Comparison of ENCODE assay signal across 37 mouse cellular contexts in the genomic region with DNA sequence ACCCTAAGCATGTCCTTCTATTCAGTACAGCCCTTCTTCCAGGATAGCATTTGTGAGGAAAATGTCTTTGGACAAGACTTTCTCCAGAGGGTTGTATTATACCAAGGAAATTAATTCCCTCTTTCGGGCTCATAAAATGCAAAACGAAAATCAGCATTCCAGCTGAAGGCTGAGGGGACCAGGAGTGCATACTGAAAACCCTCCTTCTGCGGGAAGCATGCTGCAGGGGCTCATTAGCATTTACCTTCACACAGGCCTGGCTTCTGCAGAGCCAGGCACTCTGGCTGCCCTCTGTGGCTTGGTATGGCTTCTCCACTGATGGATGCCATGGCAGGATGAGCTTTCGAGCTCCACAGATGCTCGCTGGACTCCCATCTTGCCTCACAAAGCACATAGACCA. TPM values are rescaled to one million over a fixed set of nuclear protein-coding genes. Genes with fewer than 3 reads are reported as not detected.
A peak's percentile ranks its signal among the peaks of the same experiment; 100 is the strongest.
DNase-seq lines count a peak whose midpoint lies in the region; ATAC-seq and TF ChIP-seq lines count a peak whose summit lies in the region.
"Had no signal": no experiment of that assay in that cellular context is flagged by ENCODE, and none has a peak within 500 bp of the region (broad histone marks: within the 10 kb centered on the region; RNA-seq: fewer than 3 reads in every experiment).

No protein-coding gene starts in this region.

- H3K9ac ChIP-seq in forebrain, embryonic 13.5 days = no peak overlapping the region
- H3K9ac ChIP-seq in forebrain, embryonic 14.5 days (ENCODE audit: low read length) = no peak overlapping the region
- no peak overlapping the region for H3K9ac ChIP-seq in hindbrain, embryonic 14.5 days
- H3K9ac ChIP-seq in hindbrain, postnatal 0 days (replicated peaks; ENCODE audit: low read length) = no peak overlapping the region
- no peak overlapping the region for H3K9ac ChIP-seq in midbrain, embryonic 16.5 days (ENCODE audit: low read depth, low read length)
- H3K9ac ChIP-seq: embryonic facial prominence, embryonic 15.5 days; forebrain, embryonic 15.5 days; heart, embryonic 13.5 days; liver, embryonic 15.5 days; lung, embryonic 15.5 days had no signal

- peak overlapping the region; percentile 27; the same call in 1 of the 2 replicates for H3K27ac ChIP-seq in forebrain, embryonic 13.5 days
- no peak overlapping the region; the same call in 1 of the 2 replicates for H3K27ac ChIP-seq in forebrain, embryonic 14.5 days (ENCODE audit: low read depth, low read length)
- H3K27ac ChIP-seq in hindbrain, embryonic 14.5 days = peak overlapping the region; percentile 48; the same call in 1 of the 2 replicates
- no peak overlapping the region for H3K27ac ChIP-seq in hindbrain, postnatal 0 days
- peak overlapping the region; percentile 73 for H3K27ac ChIP-seq in midbrain, embryonic 16.5 days (ENCODE audit: low read length)
- H3K27ac ChIP-seq: embryonic facial prominence, embryonic 10.5 days; embryonic facial prominence, embryonic 15.5 days; forebrain, embryonic 15.5 days; heart, embryonic 13.5 days; liver, embryonic 15.5 days; lung, embryonic 15.5 days had no signal

- DNase-seq in forebrain, embryonic 14.5 days (ENCODE audit: low spot score) = no peak
- DNase-seq in hindbrain, embryonic 14.5 days (ENCODE audit: low spot score) = no peak
- DNase-seq in hindbrain, postnatal 0 days (ENCODE audit: low spot score) = no peak
- peak; percentile 61 for DNase-seq in brain, embryonic 14.5 days (ENCODE audit: low read depth)
- DNase-seq in thymus, postnatal 25 days = no peak
- DNase-seq in urinary bladder, postnatal 10 days (ENCODE audit: low spot score) = no peak
- DNase-seq: adrenal gland, adult 2 months; adrenal gland, postnatal 36 days; cerebellum, adult 2 months; cerebellum, postnatal 14 days; gastrocnemius, postnatal 25 days; heart, adult 18-20 months; heart, postnatal 10 days; kidney, adult 9 months; kidney, postnatal 10 days; lung, postnatal 36 days; thymus, adult 2 months; thymus, postnatal 4 days had no signal

- no peak for ATAC-seq in forebrain, embryonic 13.5 days
- no peak for ATAC-seq in forebrain, embryonic 14.5 days
- ATAC-seq in hindbrain, embryonic 14.5 days (ENCODE audit: low FRiP score) = no peak
- no peak for ATAC-seq in hindbrain, postnatal 0 days
- ATAC-seq in midbrain, embryonic 16.5 days = peak; percentile 89
- ATAC-seq: activated CD4-positive, CD25-positive, alpha-beta regulatory T cell, adult 4 months; forebrain, embryonic 15.5 days; intestine, postnatal 0 days had no signal

- no peak for TF ChIP-seq POLR2A in brain, embryonic 14.5 days (IDR thresholded peaks at IDR 0.05; ENCODE audit: borderline replicate concordance, extremely low read depth, insufficient read depth, insufficient read length, poor library complexity, severe bottlenecking)

- 68% methylated on average over 5 of the region's 5 CpGs for WGBS in forebrain, embryonic 13.5 days
- WGBS in forebrain, embryonic 14.5 days = 67% methylated on average over 5 of the region's 5 CpGs
- 56% methylated on average over 5 of the region's 5 CpGs for whole genome bisulfite sequencing in hindbrain, embryonic 14.5 days
- WGBS in hindbrain, postnatal 0 days = 50% methylated on average over 5 of the region's 5 CpGs
- WGBS in midbrain, embryonic 16.5 days = 45% methylated on average over 5 of the region's 5 CpGs

- no peaks in the 10 kb centered on the region for H3K9me3 ChIP-seq in forebrain, embryonic 13.5 days (replicated peaks)
- no peaks in the 10 kb centered on the region for H3K9me3 ChIP-seq in forebrain, embryonic 14.5 days (replicated peaks; ENCODE audit: control insufficient read depth, low read length)
- H3K9me3 ChIP-seq in hindbrain, embryonic 14.5 days (ENCODE audit: control insufficient read depth, low read length) = no peaks in the 10 kb centered on the region
- H3K9me3 ChIP-seq in hindbrain, postnatal 0 days (ENCODE audit: low read length) = no peaks in the 10 kb centered on the region
- H3K9me3 ChIP-seq in midbrain, embryonic 16.5 days (replicated peaks; ENCODE audit: control insufficient read depth, low read length, poor library complexity, severe bottlenecking) = no peaks in the 10 kb centered on the region
- H3K9me3 ChIP-seq: embryonic facial prominence, embryonic 10.5 days; embryonic facial prominence, embryonic 15.5 days; forebrain, embryonic 15.5 days; heart, embryonic 13.5 days; liver, embryonic 15.5 days; lung, embryonic 15.5 days had no signal

- no peaks in the 10 kb centered on the region for H3K4me1 ChIP-seq in forebrain, embryonic 13.5 days
- no peaks in the 10 kb centered on the region for H3K4me1 ChIP-seq in forebrain, embryonic 14.5 days (ENCODE audit: control insufficient read depth, insufficient read depth, low read length)
- 0 out of 2 replicates have a peak, but pooled peaks cover 7% of the 10 kb centered on the region for H3K4me1 ChIP-seq in hindbrain, embryonic 14.5 days (replicated peaks; ENCODE audit: control insufficient read depth, insufficient read depth, low read length)
- H3K4me1 ChIP-seq in hindbrain, postnatal 0 days (ENCODE audit: insufficient read depth, low read length) = no peaks in the 10 kb centered on the region
- peaks cover 4% of the 10 kb centered on the region; the same call in 1 of the 2 replicates for H3K4me1 ChIP-seq in midbrain, embryonic 16.5 days (ENCODE audit: control insufficient read depth, insufficient read depth, low read length)
- H3K4me1 ChIP-seq: embryonic facial prominence, embryonic 15.5 days; liver, embryonic 15.5 days; lung, embryonic 15.5 days had no signal

- H3K4me3 ChIP-seq in forebrain, embryonic 13.5 days = no peak overlapping the region
- no peak overlapping the region for H3K4me3 ChIP-seq in forebrain, embryonic 14.5 days (ENCODE audit: low read depth, low read length)
- no peak overlapping the region for H3K4me3 ChIP-seq in hindbrain, embryonic 14.5 days (replicated peaks; ENCODE audit: low read length)
- H3K4me3 ChIP-seq in hindbrain, postnatal 0 days (ENCODE audit: low read length) = no peak overlapping the region
- no peak overlapping the region for H3K4me3 ChIP-seq in midbrain, embryonic 16.5 days (ENCODE audit: low read depth, low read length)
- H3K4me3 ChIP-seq: embryonic facial prominence, embryonic 10.5 days; embryonic facial prominence, embryonic 15.5 days; forebrain, embryonic 15.5 days; heart, embryonic 13.5 days; liver, embryonic 15.5 days; lung, embryonic 15.5 days had no signal

- TF ChIP-seq CTCF in hindbrain, postnatal 0 days (IDR thresholded peaks at IDR 0.05; ENCODE audit: low read depth) = no peak
- no peak for TF ChIP-seq CTCF in brain, embryonic 14.5 days (IDR thresholded peaks at IDR 0.05; ENCODE audit: borderline replicate concordance, extremely low read depth, insufficient read depth, insufficient read length)

- H3K4me2 ChIP-seq in forebrain, embryonic 13.5 days = no peak overlapping the region
- no peak overlapping the region for H3K4me2 ChIP-seq in forebrain, embryonic 14.5 days (ENCODE audit: low read length)
- H3K4me2 ChIP-seq in hindbrain, embryonic 14.5 days (replicated peaks) = no peak overlapping the region
- H3K4me2 ChIP-seq in hindbrain, postnatal 0 days (ENCODE audit: low read depth, low read length) = no peak overlapping the region
- no peak overlapping the region for H3K4me2 ChIP-seq in midbrain, embryonic 16.5 days (ENCODE audit: low read length)
- H3K4me2 ChIP-seq: embryonic facial prominence, embryonic 15.5 days; forebrain, embryonic 15.5 days; heart, embryonic 13.5 days; liver, embryonic 15.5 days; lung, embryonic 15.5 days had no signal

- no peaks in the 10 kb centered on the region for H3K27me3 ChIP-seq in forebrain, embryonic 13.5 days
- H3K27me3 ChIP-seq in forebrain, embryonic 14.5 days (replicated peaks; ENCODE audit: control insufficient read depth, insufficient read depth, low read length) = no peaks in the 10 kb centered on the region
- no peaks in the 10 kb centered on the region for H3K27me3 ChIP-seq in hindbrain, embryonic 14.5 days (ENCODE audit: control insufficient read depth, insufficient read depth, low read length)
- no peaks in the 10 kb centered on the region for H3K27me3 ChIP-seq in hindbrain, postnatal 0 days (ENCODE audit: insufficient read depth, low read length)
- H3K27me3 ChIP-seq in midbrain, embryonic 16.5 days (ENCODE audit: control insufficient read depth, insufficient read depth, low read depth, low read length) = no peaks in the 10 kb centered on the region
- H3K27me3 ChIP-seq: embryonic facial prominence, embryonic 15.5 days; forebrain, embryonic 15.5 days had no signal

- H3K36me3 ChIP-seq in forebrain, embryonic 13.5 days (ENCODE audit: poor library complexity, severe bottlenecking) = no peaks in the 10 kb centered on the region
- H3K36me3 ChIP-seq in forebrain, embryonic 14.5 days (ENCODE audit: control insufficient read depth, insufficient read depth, low read length) = no peaks in the 10 kb centered on the region
- H3K36me3 ChIP-seq in hindbrain, embryonic 14.5 days (replicated peaks; ENCODE audit: control insufficient read depth, insufficient read depth) = no peaks in the 10 kb centered on the region
- no peaks in the 10 kb centered on the region for H3K36me3 ChIP-seq in hindbrain, postnatal 0 days (ENCODE audit: insufficient read depth, low read length)
- no peaks in the 10 kb centered on the region for H3K36me3 ChIP-seq in midbrain, embryonic 16.5 days (ENCODE audit: control insufficient read depth, insufficient read depth, low read length)
- H3K36me3 ChIP-seq: embryonic facial prominence, embryonic 10.5 days; embryonic facial prominence, embryonic 15.5 days; forebrain, embryonic 15.5 days; heart, embryonic 13.5 days; liver, embryonic 15.5 days; lung, embryonic 15.5 days had no signal

RNA-seq across cellular contexts. Expression of a gene that starts 24.1 kb away (rescaled TPM):
- not detected in 2 replicates for polyA plus RNA-seq in forebrain, embryonic 13.5 days (2015; fragmentation: Nextera tagmentation; extraction: Ambion mirVana)
- not detected in 2 replicates for polyA plus RNA-seq in forebrain, embryonic 14.5 days (2014; fragmentation: Nextera tagmentation; extraction: Ambion mirVana)
- polyA plus RNA-seq in hindbrain, embryonic 14.5 days (2014; fragmentation: Nextera tagmentation; extraction: Ambion mirVana) = 0.13 and 0.18 TPM in 2 replicates
- total RNA-seq in hindbrain, postnatal 0 days (2014; rRNA removed) = not detected in 2 replicates
- not detected in 2 replicates for polyA plus RNA-seq in hindbrain, postnatal 0 days (2015; fragmentation: Nextera tagmentation; extraction: Ambion mirVana)
- 0.05 TPM in 1 of 2 replicates, not detected in the other for polyA plus RNA-seq in brain, embryonic 14.5 days (2012; rRNA removed)
- not detected in 2 replicates for polyA plus RNA-seq in midbrain, embryonic 16.5 days (2015; fragmentation: Nextera tagmentation; extraction: Ambion mirVana)
- total RNA-seq: adrenal gland, adult 2 months; adrenal gland, postnatal 36 days; ES-E14; gastrocnemius, adult 18-20 months; gastrocnemius, postnatal 25 days; heart, adult 18-20 months; heart, postnatal 10 days; left cerebral cortex, postnatal 10 days; liver, adult 2 months; megakaryocyte, adult 5-6 weeks; monocyte, adult 5-6 weeks had no signal
- polyA plus RNA-seq: activated CD4-positive, CD25-positive, alpha-beta regulatory T cell, adult 4 months; adrenal gland, adult 2 months; C2C12; cerebellum, adult 2 months; cortical plate, adult 2 months; embryonic facial prominence, embryonic 10.5 days; embryonic facial prominence, embryonic 15.5 days; forebrain, embryonic 15.5 days; frontal cortex, adult 2 months; intestine, postnatal 0 days; liver, adult 2 months; liver, embryonic 15.5 days; lung, embryonic 15.5 days had no signal

RNA-seq across cellular contexts. Expression of a gene that starts 46.3 kb away (rescaled TPM):
- 54.1 and 58.8 TPM in 2 replicates for polyA plus RNA-seq in forebrain, embryonic 13.5 days (2015; fragmentation: Nextera tagmentation; extraction: Ambion mirVana)
- polyA plus RNA-seq in forebrain, embryonic 14.5 days (2014; fragmentation: Nextera tagmentation; extraction: Ambion mirVana) = 65.0 and 74.5 TPM in 2 replicates
- 62.1 and 65.9 TPM in 2 replicates for polyA plus RNA-seq in hindbrain, embryonic 14.5 days (2014; fragmentation: Nextera tagmentation; extraction: Ambion mirVana)
- 19.9 and 23.6 TPM in 2 replicates for total RNA-seq in hindbrain, postnatal 0 days (2014; rRNA removed)
- 48.8 and 50.4 TPM in 2 replicates for polyA plus RNA-seq in hindbrain, postnatal 0 days (2015; fragmentation: Nextera tagmentation; extraction: Ambion mirVana)
- polyA plus RNA-seq in brain, embryonic 14.5 days (2012; rRNA removed) = 53.6 and 62.0 TPM in 2 replicates
- 59.1 and 63.6 TPM in 2 replicates for polyA plus RNA-seq in midbrain, embryonic 16.5 days (2015; fragmentation: Nextera tagmentation; extraction: Ambion mirVana)

Comparison
In these comparisons a context has a peak if more than half of its experiments do, and no peak if none do; other contexts are left out.
1. H3K27ac ChIP-seq: peak in forebrain, embryonic 13.5 days (single experiment), hindbrain, embryonic 14.5 days (single experiment) and midbrain, embryonic 16.5 days (single experiment); none in forebrain, embryonic 14.5 days (single experiment) and hindbrain, postnatal 0 days (single experiment).